Mouse (Mus musculus): ENCODE data around the gene Abcb8.

GRCm38 (mm10) chr5:24428596-24428995 lies 35.1 kb downstream of the Abcb8 start:
- TF ChIP-seq EP300 (IDR thresholded peaks at IDR 0.05; ENCODE audit: low read depth) = no peak
- TF ChIP-seq CTCF (IDR thresholded peaks at IDR 0.05; ENCODE audit: low read depth) = no peak
